Mouse (Mus musculus) G1E-ER4 (cell line): ENCODE measurements around the gene Tubgcp5. TPM values are rescaled to one million over a fixed set of nuclear protein-coding genes. Genes with fewer than 3 reads are reported as not detected.

Experiments
- GATA1 ChIP-seq: IDR thresholded peaks from one replicate; pipeline ENCODE4 v1.8.0; 2012; ENCODE audit warnings: low read length, inconsistent platforms
- polyA plus RNA-seq: library from polyadenylated mRNA; stranded (reverse); fragments of >175 nt; gene quantifications from 2 replicates; pipeline ENCODE4 v1.2.3, GENCODE M21; 2012

Tubgcp5 gene
- polyA plus RNA-seq, 1 experiment, result 5.1 TPM

GRCm38 (mm10) chr7:55869220-55869619 is 75.3 kb downstream of the Tubgcp5 start:
- no peak for TF ChIP-seq GATA1

GRCm38 (mm10) chr7:55870340-55871020 is 76.5 kb downstream of the Tubgcp5 start:
- no peak for TF ChIP-seq GATA1

GRCm38 (mm10) chr7:55871476-55871875 is 77.5 kb downstream of the Tubgcp5 start:
- no peak for TF ChIP-seq GATA1

DNA sequence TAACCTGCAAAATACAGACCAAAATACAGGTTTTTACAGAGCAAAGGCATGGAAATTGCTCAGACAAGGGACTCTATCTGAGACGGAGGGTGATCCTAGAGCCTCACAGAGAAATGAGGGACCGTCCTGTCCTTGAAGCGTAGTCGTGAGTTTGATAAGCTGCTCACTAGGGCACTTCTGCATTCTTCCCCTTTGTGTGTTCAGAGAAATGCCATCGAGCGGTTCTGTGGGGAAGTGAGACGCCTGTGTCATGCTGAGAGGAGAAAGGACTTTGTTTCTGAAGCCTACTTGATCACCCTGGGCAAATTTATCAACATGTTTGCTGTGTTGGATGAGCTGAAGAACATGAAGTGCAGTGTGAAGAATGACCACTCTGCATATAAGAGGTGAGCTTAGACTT is 80.7 kb downstream of the Tubgcp5 start:
- no peak for TF ChIP-seq GATA1

GRCm38 (mm10) chr7:55877721-55878120 is 83.8 kb downstream of the Tubgcp5 start:
- TF ChIP-seq GATA1, result no peak

DNA sequence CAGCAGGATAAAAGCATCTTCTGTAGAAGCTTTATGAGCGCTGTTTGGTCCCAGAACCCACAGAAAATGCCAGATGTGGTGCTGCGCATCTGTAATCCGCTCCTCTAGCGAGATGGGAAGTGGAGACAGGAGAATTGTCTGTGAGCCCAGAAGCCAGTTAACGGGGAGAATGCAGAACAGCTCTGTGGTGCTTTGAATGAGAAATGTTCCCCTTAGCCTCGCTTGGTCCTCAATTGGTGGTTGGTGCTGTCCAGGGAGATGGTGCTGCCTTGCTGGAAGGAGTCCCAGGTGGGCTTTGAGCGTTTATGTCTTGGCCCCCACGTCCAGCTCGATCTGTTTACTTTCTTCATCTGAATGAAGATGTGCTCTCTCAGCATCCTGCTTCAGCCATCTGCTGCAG is 86.9 kb downstream of the Tubgcp5 start:
- no peak for TF ChIP-seq GATA1

Other genes starting within 250 kb of the Tubgcp5 start
- gene Siglech, start 26.0 kb upstream of the Tubgcp5 start, polyA plus RNA-seq, result not detected in 2 replicates
- 49.5 and 55.0 TPM in 2 replicates for gene Cyfip1, start 47.6 kb downstream of the Tubgcp5 start, polyA plus RNA-seq
- gene Nipa2, start 168.3 kb downstream of the Tubgcp5 start, polyA plus RNA-seq, result 13.3 and 24.1 TPM in 2 replicates
- 4.0 and 4.9 TPM in 2 replicates for gene Nipa1, start 225.8 kb downstream of the Tubgcp5 start, polyA plus RNA-seq